16 mouse cellular contexts compared by ENCODE assay signal in genomic region chr4:130918805-130919749, GRCm38 (mm10). TPM values are rescaled to one million over a fixed set of nuclear protein-coding genes. Genes with fewer than 3 reads are reported as not detected.
DNase-seq lines count a peak whose midpoint lies in the region; ATAC-seq and TF ChIP-seq lines count a peak whose summit lies in the region.
"Had no signal": no experiment of that assay in that cellular context is flagged by ENCODE, and none has a peak within 500 bp of the region (broad histone marks: within the 10 kb centered on the region; RNA-seq: fewer than 3 reads in every experiment).

No protein-coding gene starts in this region.

- no peak overlapping the region for H3K9ac ChIP-seq in liver, postnatal 0 days (replicated peaks)
- H3K9ac ChIP-seq in liver, embryonic 12.5 days = no peak overlapping the region
- peak overlapping the region; percentile 98 for H3K9ac ChIP-seq in CH12.LX (ENCODE audit: insufficient read depth, low read depth)
- H3K9ac ChIP-seq: heart, embryonic 13.5 days; intestine, embryonic 15.5 days; lung, embryonic 14.5 days had no signal

- peak; percentile 40 to 68 for DNase-seq in cerebellum, postnatal 10 days
- no peak for DNase-seq in cerebellum, postnatal 4 days (ENCODE audit: low spot score in 2 of 2)
- DNase-seq in liver, postnatal 0 days = no peak
- DNase-seq in CH12.LX (ENCODE audit: extremely low read depth) (no peak), adipocyte (ENCODE audit: low spot score) (no peak)
- DNase-seq in heart, adult 11 months = no peak
- DNase-seq: adrenal gland, postnatal 14 days; cerebellum, adult 18-20 months; kidney, postnatal 10 days had no signal

- dilution Hi-C loops in CH12.LX (cut with MboI; ENCODE audit: extremely low pct_ligation_motif_present, extremely low pct_unique_long_range_greater_than_20kb, low sequenced_read_pairs) = no loop called here

- TF ChIP-seq CTCF in liver, postnatal 0 days (IDR thresholded peaks at IDR 0.05; ENCODE audit: low read depth) = no peak
- TF ChIP-seq CTCF in CH12.LX (conservative IDR thresholded peaks at IDR 0.05 in 1 of 2, IDR thresholded peaks at IDR 0.05 in 1 of 2; ENCODE audit: low read depth in 2 of 2, low read length in 2 of 2) = no peak

- H3K27me3 ChIP-seq in liver, postnatal 0 days (ENCODE audit: insufficient read depth, low read length) = no peaks in the 10 kb centered on the region
- H3K27me3 ChIP-seq in liver, embryonic 12.5 days (replicated peaks) = no peaks in the 10 kb centered on the region
- H3K27me3 ChIP-seq in CH12.LX (replicated peaks) = no peaks in the 10 kb centered on the region
- H3K27me3 ChIP-seq: heart, embryonic 13.5 days; intestine, embryonic 15.5 days had no signal

- H3K4me1 ChIP-seq in liver, postnatal 0 days (ENCODE audit: insufficient read depth) = peaks cover 25% of the 10 kb centered on the region
- peaks cover 69% of the 10 kb centered on the region for H3K4me1 ChIP-seq in liver, embryonic 12.5 days
- H3K4me1 ChIP-seq in CH12.LX (ENCODE audit: control insufficient read depth in 1 of 2, insufficient read depth in 2 of 2) = peaks cover 33 to 78% of the 10 kb centered on the region in 2 experiments

- no peaks in the 10 kb centered on the region for H3K9me3 ChIP-seq in liver, postnatal 0 days (ENCODE audit: low read length)
- H3K9me3 ChIP-seq in liver, embryonic 12.5 days (replicated peaks) = no peaks in the 10 kb centered on the region
- H3K9me3 ChIP-seq in CH12.LX (replicated peaks; ENCODE audit: low read length) = no peaks in the 10 kb centered on the region
- H3K9me3 ChIP-seq: heart, embryonic 13.5 days; intestine, embryonic 15.5 days had no signal

- H3K79me2 ChIP-seq in CH12.LX (replicated peaks; ENCODE audit: control insufficient read depth, extremely low read depth, insufficient read depth, poor library complexity, severe bottlenecking) (peaks cover 99% of the 10 kb centered on the region), macrophage (ENCODE audit: inconsistent target) (peaks cover 100% of the 10 kb centered on the region)

- peak overlapping the region; percentile 4; the same call in 1 of the 2 replicates for H3K4me2 ChIP-seq in liver, postnatal 0 days (ENCODE audit: low read depth, low read length)
- H3K4me2 ChIP-seq in liver, embryonic 12.5 days = no peak overlapping the region
- peak overlapping the region; percentile 85 for H3K4me2 ChIP-seq in CH12.LX (ENCODE audit: insufficient read depth, low read depth, poor library complexity, severe bottlenecking)
- H3K4me2 ChIP-seq: heart, embryonic 13.5 days; intestine, embryonic 15.5 days; lung, embryonic 14.5 days had no signal

- H3K27ac ChIP-seq in liver, postnatal 0 days (ENCODE audit: low read depth) = no peak overlapping the region
- no peak overlapping the region for H3K27ac ChIP-seq in liver, embryonic 12.5 days
- H3K27ac ChIP-seq in CH12.LX (ENCODE audit: insufficient read depth, low read depth) = peak overlapping the region; percentile 86
- H3K27ac ChIP-seq in macrophage = peak overlapping the region; percentile 100
- H3K27ac ChIP-seq: heart, embryonic 13.5 days; intestine, embryonic 15.5 days; stomach, postnatal 0 days had no signal

- WGBS in liver, postnatal 0 days (ENCODE audit: insufficient replicate concordance) = 52% methylated on average over 10 of the region's 10 CpGs
- 53% methylated on average over 10 of the region's 10 CpGs for WGBS in liver, embryonic 12.5 days (ENCODE audit: insufficient replicate concordance)
- WGBS in macrophage (ENCODE audit: missing documents) = 58% methylated on average over 8 of the region's 10 CpGs

- no peak overlapping the region for H3K4me3 ChIP-seq in liver, postnatal 0 days (ENCODE audit: low read depth, low read length)
- no peak overlapping the region for H3K4me3 ChIP-seq in liver, embryonic 12.5 days
- H3K4me3 ChIP-seq in CH12.LX (replicated peaks in 1 of 3; ENCODE audit: low read depth in 2 of 3, low read length in 2 of 3, poor library complexity in 1 of 3) = peak overlapping the region in 2 of 3 experiments; percentile 20 to 68
- H3K4me3 ChIP-seq in macrophage (ENCODE audit: inconsistent target) = no peak overlapping the region
- H3K4me3 ChIP-seq: heart, embryonic 13.5 days; intestine, embryonic 15.5 days had no signal

- TF ChIP-seq EP300 in liver, postnatal 0 days (IDR thresholded peaks at IDR 0.05; ENCODE audit: low read depth) = no peak
- TF ChIP-seq EP300 in CH12.LX (IDR thresholded peaks at IDR 0.05; ENCODE audit: low read length) = no peak

- in situ Hi-C loops in CH12.LX (cut with MboI; ENCODE audit: low pct_ligation_motif_present, low pct_unique_long_range_greater_than_20kb, low sequenced_read_pairs) = no loop called here

- ATAC-seq in liver, postnatal 0 days = no peak
- no peak for ATAC-seq in liver, embryonic 12.5 days
- ATAC-seq: intestine, embryonic 15.5 days had no signal

- no peak for TF ChIP-seq POLR2A in CH12.LX (IDR thresholded peaks at IDR 0.05; ENCODE audit: low read depth, low read length)

- H3K36me3 ChIP-seq in liver, postnatal 0 days (replicated peaks; ENCODE audit: insufficient read depth, low read length) = 0 out of 2 replicates have a peak, but pooled peaks cover 3% of the 10 kb centered on the region
- H3K36me3 ChIP-seq in liver, embryonic 12.5 days = no peaks in the 10 kb centered on the region
- peaks cover 50 to 81% of the 10 kb centered on the region in 2 experiments for H3K36me3 ChIP-seq in CH12.LX (replicated peaks in 1 of 2; ENCODE audit: control insufficient read depth in 1 of 2, insufficient read depth in 1 of 2, low read length in 1 of 2)
- peaks cover 17% of the 10 kb centered on the region for H3K36me3 ChIP-seq in macrophage (ENCODE audit: inconsistent target)
- H3K36me3 ChIP-seq: heart, embryonic 13.5 days; intestine, embryonic 15.5 days had no signal

- TF ChIP-seq RAD21 in CH12.LX (IDR thresholded peaks at IDR 0.05; ENCODE audit: low read depth, low read length) = no peak

TF ChIP-seq in CH12.LX, 34 proteins besides CTCF, POLR2A, EP300 and RAD21:
- TF ChIP-seq USF2 (conservative IDR thresholded peaks at IDR 0.05; ENCODE audit: low read depth, low read length) (no peak), ZNF384 (IDR thresholded peaks at IDR 0.05; ENCODE audit: low read depth, low read length) (0 out of 2 replicates have a peak, but pooled peaks have one; percentile 35), MAX (IDR thresholded peaks at IDR 0.05; ENCODE audit: low read length) (no peak), MYC (IDR thresholded peaks at IDR 0.05; ENCODE audit: low read depth, low read length) (no peak), IRF4 (IDR thresholded peaks at IDR 0.05; ENCODE audit: low read depth, low read length) (0 out of 2 replicates have a peak, but pooled peaks have one; percentile 4), BHLHE40 (IDR thresholded peaks at IDR 0.05; ENCODE audit: low read depth, low read length) (peak; percentile 25; the same call in 1 of the 2 replicates), MXI1 (IDR thresholded peaks at IDR 0.05; ENCODE audit: low read depth, low read length) (peak; percentile 22; the same call in 1 of the 2 replicates), SIN3A (IDR thresholded peaks at IDR 0.05; ENCODE audit: low read length) (peak; percentile 32; the same call in 1 of the 2 replicates), TCF12 (IDR thresholded peaks at IDR 0.05; ENCODE audit: low read depth, low read length) (no peak), SMC3 (IDR thresholded peaks at IDR 0.05; ENCODE audit: low read depth, low read length) (no peak)

RNA-seq across cellular contexts. Expression of gene Laptm5, which starts 6.2 kb away (rescaled TPM):
- 109 and 113 TPM in 2 replicates for polyA plus RNA-seq in liver, postnatal 0 days (2015; fragmentation: Nextera tagmentation; extraction: Ambion mirVana)
- 61.1 and 64.3 TPM in 2 replicates for polyA plus RNA-seq in liver, embryonic 12.5 days (2016; fragmentation: Nextera tagmentation; extraction: Ambion mirVana)
- total RNA-seq in CH12.LX (2012; rRNA removed) = 182 and 225 TPM in 2 replicates
- total RNA-seq in CH12.LX (2014; rRNA removed) = 32.3 and 41.1 TPM in 2 replicates
- 486 and 594 TPM in 2 replicates for polyA plus RNA-seq in CH12.LX (2012; ENCODE audit: insufficient read length, low read depth)
- 100 to 1,000 TPM in 20 of 26 experiments, 10 to 100 TPM in 6; 40.7 to 813 (median 353) TPM for total RNA-seq in macrophage (2018; cell fraction: chromatin; rRNA removed)
- total RNA-seq in macrophage (2018; cell fraction: cytosol; rRNA removed) = 1,000 to 10,000 TPM in 25 of 26 experiments, 100 to 1,000 TPM in 1; 986 to 2,150 (median 1,338) TPM
- 1,000 to 10,000 TPM in 13 of 26 experiments, 100 to 1,000 TPM in 13; 156 to 1,616 (median 999) TPM for total RNA-seq in macrophage (2018; cell fraction: nucleus; rRNA removed)
- 1,448 to 1,968 TPM (median 1,759 TPM) in 3 replicates for polyA plus RNA-seq in macrophage (2018)

RNA-seq across cellular contexts. Expression of gene Matn1, which starts 25.1 kb away (rescaled TPM):
- 0.05 TPM in 1 of 2 replicates, not detected in the other for polyA plus RNA-seq in liver, postnatal 0 days (2015; fragmentation: Nextera tagmentation; extraction: Ambion mirVana)
- 0.12 and 0.17 TPM in 2 replicates for polyA plus RNA-seq in liver, embryonic 12.5 days (2016; fragmentation: Nextera tagmentation; extraction: Ambion mirVana)
- total RNA-seq in CH12.LX (2012; rRNA removed) (1.8 and 3.5 TPM in 2 replicates), CH12.LX (2014; rRNA removed) (0.30 and 0.52 TPM in 2 replicates)
- polyA plus RNA-seq in CH12.LX (2012; ENCODE audit: insufficient read length, low read depth) (0.37 and 0.76 TPM in 2 replicates), macrophage (2018) (0.07 to 0.80 TPM (median 0.16 TPM) in 3 replicates)
- total RNA-seq in macrophage (2018; cell fraction: chromatin; rRNA removed) = 1 to 10 TPM in 6 of 26 experiments, under 1 TPM in 10, not detected in 10; 0.32 to 1.6 (median 0.79) TPM
- under 1 TPM in 24 of 26 experiments, not detected in 2; 0.11 to 0.59 (median 0.26) TPM for total RNA-seq in macrophage (2018; cell fraction: cytosol; rRNA removed)
- total RNA-seq in macrophage (2018; cell fraction: nucleus; rRNA removed) = under 1 TPM in 15 of 26 experiments, not detected in 11; 0.27 to 0.96 (median 0.48) TPM
- total RNA-seq: adrenal gland, postnatal 14 days; gastrocnemius, adult 8-10 months had no signal
- polyA plus RNA-seq: heart, embryonic 13.5 days; lung, embryonic 14.5 days had no signal

Comparison
In these comparisons a context has a peak if more than half of its experiments do, and no peak if none do; other contexts are left out.
1. DNase-seq: peak in cerebellum, postnatal 10 days (2 of 2); none in cerebellum, postnatal 4 days (0 of 2), liver, postnatal 0 days (single experiment), CH12.LX (single experiment), heart, adult 11 months (single experiment) and adipocyte (single experiment).
2. H3K27ac ChIP-seq: peak in CH12.LX (single experiment) and macrophage (single experiment); none in liver, postnatal 0 days (single experiment) and liver, embryonic 12.5 days (single experiment).
3. H3K4me3 ChIP-seq: peak in CH12.LX (2 of 3); none in liver, postnatal 0 days (single experiment), liver, embryonic 12.5 days (single experiment) and macrophage (single experiment).